Mouse (Mus musculus) inflammation-experienced regulatory T-cells, adult 16 weeks (primary cell): Measurements from ENCODE around the gene Acad8. TPM values are rescaled to one million over a fixed set of nuclear protein-coding genes. Genes with fewer than 3 reads are reported as not detected.

Source experiments
- polyA plus RNA-seq: library from polyadenylated mRNA; unstranded; fragments of 100-300 nt; shearing (Covaris generic); gene quantifications from one replicate; pipeline ENCODE4 v1.2.1, GENCODE M21; 2017

Acad8 gene
- polyA plus RNA-seq, result 41.0 TPM

DNA sequence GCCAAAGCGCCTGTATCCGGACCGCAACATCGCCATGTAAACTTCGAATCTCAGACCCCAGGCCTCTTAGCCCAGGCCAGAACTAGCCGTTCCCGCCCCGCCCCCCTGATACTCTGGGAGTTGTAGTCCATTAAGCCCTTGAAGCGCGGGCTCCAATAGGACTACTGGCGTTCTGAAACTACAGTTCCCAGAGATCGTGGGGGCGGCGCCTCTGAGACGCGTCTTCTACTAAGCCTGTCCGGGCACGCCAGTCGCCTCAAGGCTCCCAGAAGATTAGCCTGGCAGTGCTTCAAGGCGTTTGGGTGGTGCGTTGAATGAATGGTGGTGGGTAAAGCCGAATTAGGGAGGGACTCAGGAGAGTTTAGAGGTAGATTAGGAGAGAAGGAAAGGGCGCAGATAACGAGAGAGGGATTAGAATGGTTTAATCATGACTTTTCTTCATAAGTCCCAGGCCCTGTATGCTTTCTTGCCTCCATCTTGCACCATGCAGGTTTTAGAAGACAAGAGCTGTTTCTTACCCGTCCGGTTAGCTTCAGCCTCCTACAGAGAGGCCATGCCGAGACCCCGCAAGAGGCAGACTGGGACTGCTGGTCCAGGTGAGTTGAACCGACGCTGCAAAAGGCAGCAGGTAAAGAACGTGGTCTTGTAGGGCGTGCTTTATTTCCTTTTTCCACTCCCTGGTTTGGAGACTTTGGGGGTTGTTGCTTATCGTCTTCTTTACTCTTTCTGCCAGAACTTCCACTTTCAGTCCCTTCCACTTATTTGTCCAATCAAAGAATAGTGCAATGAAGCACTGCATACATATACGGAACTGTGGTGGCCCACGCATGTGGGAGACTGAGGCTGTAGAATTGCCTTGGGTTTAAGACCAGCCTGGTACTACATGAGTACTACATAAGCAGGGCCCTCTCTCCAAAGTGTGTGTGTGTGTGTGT, at the start of gene Acad8, which contains the start of gene Thyn1:
TSS of gene Acad8 (minus strand) at position 106 of the 935 bp plus-strand sequence.
TSS of gene Thyn1 (plus strand) at position 250 of the 935 bp plus-strand sequence.

DNA sequence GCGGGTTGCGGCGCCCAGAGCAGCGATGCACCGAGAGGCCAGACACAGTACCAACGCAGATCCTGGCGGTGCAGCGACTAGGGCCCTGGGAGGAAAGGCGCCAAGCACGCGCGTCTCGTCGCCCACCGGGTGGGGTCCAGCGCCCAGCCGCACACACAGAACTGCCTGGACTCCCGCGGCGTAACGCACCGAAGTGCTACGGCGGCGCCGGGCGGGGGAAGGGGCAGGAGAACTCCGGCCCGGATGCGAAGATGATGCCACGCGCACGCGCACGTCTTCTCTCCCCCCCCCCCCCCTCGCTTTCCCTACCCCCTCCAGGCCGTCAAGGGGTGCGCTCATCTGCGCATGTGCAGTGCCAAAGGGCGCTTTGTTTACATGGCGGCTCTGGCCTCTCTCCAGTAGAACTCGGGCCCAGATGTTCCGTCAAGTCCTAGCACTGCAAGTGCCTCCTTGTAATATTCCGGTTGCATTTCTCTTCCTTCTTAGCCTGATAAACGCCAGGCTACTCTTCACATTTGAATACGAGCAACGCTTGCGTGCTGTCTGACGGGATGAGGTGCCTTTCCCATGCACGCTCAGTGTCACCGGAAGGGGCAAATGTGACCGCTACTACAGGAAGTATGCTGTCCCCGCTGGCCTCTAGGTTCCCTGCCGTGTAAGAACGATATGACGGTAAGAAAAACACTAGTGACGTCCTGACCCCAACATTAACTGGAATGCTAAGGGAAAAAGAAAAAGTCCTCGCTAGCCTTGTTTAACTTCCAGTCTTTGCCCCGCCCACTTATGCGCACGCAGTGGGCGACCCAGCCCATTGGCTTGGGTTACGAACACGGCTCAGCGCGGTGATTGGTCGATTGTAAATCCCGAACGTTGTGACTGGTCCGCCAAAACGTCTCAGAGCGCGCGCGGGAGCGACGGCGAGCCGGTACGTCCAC, 30.7 kb upstream of the Acad8 start, which contains the start of the genes Vps26b and Ncapd3:
TSS of gene Vps26b (minus strand) at position 238 of the 935 bp plus-strand sequence.
TSS of gene Ncapd3 (plus strand) at position 348 of the 935 bp plus-strand sequence.

Other genes with a start within 250 kb of the Acad8 start
- gene Glb1l2, start 193.1 kb downstream of the Acad8 start, polyA plus RNA-seq, result not detected
- gene Glb1l3, start 138.7 kb downstream of the Acad8 start, polyA plus RNA-seq, result not detected
- not detected for gene Gm1110, start 76.5 kb downstream of the Acad8 start, polyA plus RNA-seq
- gene Thyn1, start 144 bp upstream of the Acad8 start, polyA plus RNA-seq, result 87.1 TPM
- gene Vps26b, start 30.5 kb upstream of the Acad8 start, polyA plus RNA-seq, result 22.2 TPM
- gene Ncapd3, start 30.6 kb upstream of the Acad8 start, polyA plus RNA-seq, result 46.8 TPM
- gene Jam3, start 155.9 kb upstream of the Acad8 start, polyA plus RNA-seq, result 0.46 TPM